Mouse (Mus musculus) kidney, embryonic 14.5 days (tissue): Measurements from ENCODE around the gene Slc2a4. TPM values are rescaled to one million over a fixed set of nuclear protein-coding genes. Genes with fewer than 3 reads are reported as not detected.

Experiments
- ATAC-seq: fragments of 200-750 bp; cut with Nextera tagmentation; 2 replicates; pipeline ENCODE4 v1.8.0; 2017; ENCODE audit warnings: moderate number of reproducible peaks, mild to moderate bottlenecking, moderate TSS enrichment, moderate library complexity; ENCODE audit not compliant: low FRiP score, low TSS enrichment
- H3K27ac ChIP-seq: fragments of 300-500 bp; sonication (generic); 2 replicates; pipeline ENCODE4 v1.5.1; 2014; ENCODE audit warnings: low read depth, mild to moderate bottlenecking, low read length, moderate library complexity, mixed read lengths
- H3K27me3 ChIP-seq: fragments of 300-500 bp; sonication (generic); 2 replicates; pipeline ENCODE4 v1.6.1; 2014; ENCODE audit warnings: mild to moderate bottlenecking, low read length; ENCODE audit not compliant: control insufficient read depth, insufficient read depth
- H3K36me3 ChIP-seq: fragments of 300-500 bp; sonication (generic); 2 replicates; pipeline ENCODE4 v1.6.1; 2014; ENCODE audit warnings: low read length, mixed read lengths; ENCODE audit not compliant: control insufficient read depth, insufficient read depth
- H3K4me1 ChIP-seq: fragments of 300-500 bp; sonication (generic); 2 replicates; pipeline ENCODE4 v1.6.1; 2014; ENCODE audit warnings: low read length, mixed read lengths; ENCODE audit not compliant: control insufficient read depth, insufficient read depth
- H3K4me2 ChIP-seq: fragments of 300-500 bp; sonication (generic); replicated peaks from 2 replicates; pipeline ENCODE4 v1.6.1; 2014; ENCODE audit warnings: low read depth, mild to moderate bottlenecking, low read length
- H3K4me3 ChIP-seq: fragments of 300-500 bp; sonication (generic); 2 replicates; pipeline ENCODE4 v1.5.1; 2014; ENCODE audit warnings: mild to moderate bottlenecking, low read length
- H3K9ac ChIP-seq: fragments of 300-500 bp; sonication (generic); 2 replicates; pipeline ENCODE4 v1.6.1; 2014; ENCODE audit warnings: low read depth, mild to moderate bottlenecking, low read length, moderate library complexity
- H3K9me3 ChIP-seq: fragments of 300-500 bp; sonication (generic); 2 replicates; pipeline ENCODE4 v1.6.1; 2016; ENCODE audit warnings: low read length; ENCODE audit not compliant: control insufficient read depth
- WGBS: fragments of 180-500 bp; shearing (Covaris S2); extraction: QIAGEN DNeasy Blood & Tissue Kit; methylation state at CpG from one replicate; pipeline ENCODE4 v1.1.7; 2014; 5-methylcytosine and 5-hydroxymethylcytosine counted together
- polyA plus RNA-seq: library from polyadenylated mRNA; unstranded; fragments of >200 nt; fragmentation: Nextera tagmentation; extraction: Ambion mirVana; gene quantifications from 2 replicates; pipeline ENCODE4 v1.2.1, GENCODE M21; 2014

Slc2a4 gene
- 11.7 and 14.1 TPM in 2 replicates for polyA plus RNA-seq

- ATAC-seq: peak; percentile 94
- H3K9ac ChIP-seq: peak within 1 kb of the TSS; percentile 65
- no peaks in the 10 kb centered on the region for H3K9me3 ChIP-seq
- WGBS: under 1% methylated on average over 34 of the region's 34 CpGs
- peaks cover 14% of the 10 kb centered on the region for H3K36me3 ChIP-seq
- H3K27ac ChIP-seq: peak within 1 kb of the TSS; percentile 90
- H3K4me3 ChIP-seq: peak within 1 kb of the TSS; percentile 58
- peak within 1 kb of the TSS; percentile 78 for H3K4me2 ChIP-seq
- H3K27me3 ChIP-seq: no peaks in the 10 kb centered on the region
- peaks cover 9% of the 10 kb centered on the region; the same call in 1 of the 2 replicates for H3K4me1 ChIP-seq
These were observed at the start of gene Slc2a4 for GRCm38 (mm10) chr11:69948066-69948762. TSS of gene Slc2a4 (minus strand) at chr11:69948188.

- Histone ChIP-seq H3K4me2 (peak overlapping the region; percentile 49), H3K9me3 (no peaks in the 10 kb centered on the region), H3K4me3 (peak overlapping the region; percentile 99), H3K27ac (peak overlapping the region; percentile 98), H3K4me1 (peaks cover 27% of the 10 kb centered on the region), H3K9ac (peak overlapping the region; percentile 98), H3K27me3 (no peaks in the 10 kb centered on the region), H3K36me3 (peaks cover 48% of the 10 kb centered on the region)
- peak; percentile 75 for ATAC-seq
- WGBS: 2% methylated on average over 28 of the region's 44 CpGs
These were observed 49.1 kb upstream of the Slc2a4 start for GRCm38 (mm10) chr11:69997070-69997509.

- WGBS: 1% methylated on average over 60 of the region's 66 CpGs
- Histone ChIP-seq H3K36me3 (peaks cover 48% of the 10 kb centered on the region), H3K27me3 (no peaks in the 10 kb centered on the region), H3K4me1 (peaks cover 20% of the 10 kb centered on the region), H3K4me3 (peak overlapping the region; percentile 99), H3K27ac (peak overlapping the region; percentile 98), H3K4me2 (peak overlapping the region; percentile 49), H3K9ac (peak overlapping the region; percentile 98), H3K9me3 (no peaks in the 10 kb centered on the region)
- peak; percentile 0; the same call in 1 of the 2 replicates for ATAC-seq
These were observed 48.4 kb upstream of the Slc2a4 start for GRCm38 (mm10) chr11:69996161-69997061.

- Histone ChIP-seq H3K4me2 (peak within 1 kb of the TSS; percentile 49), H3K27ac (peak within 1 kb of the TSS; percentile 98), H3K9me3 (no peaks in the 10 kb centered on the region), H3K4me3 (peak within 1 kb of the TSS; percentile 99), H3K27me3 (no peaks in the 10 kb centered on the region), H3K36me3 (peaks cover 48% of the 10 kb centered on the region), H3K9ac (peak within 1 kb of the TSS; percentile 98), H3K4me1 (peaks cover 17% of the 10 kb centered on the region)
- peak; percentile 82 for ATAC-seq
- WGBS: under 1% methylated on average over 36 of the region's 36 CpGs
These were observed 47.5 kb upstream of the Slc2a4 start, which contains the start of gene Phf23 for GRCm38 (mm10) chr11:69995391-69995960. TSS of gene Phf23 (plus strand) at chr11:69995777.

- Histone ChIP-seq H3K4me3 (peak overlapping the region; percentile 99; the same call in 1 of the 2 replicates), H3K4me2 (peak overlapping the region; percentile 32), H3K27me3 (no peaks in the 10 kb centered on the region), H3K9me3 (no peaks in the 10 kb centered on the region), H3K27ac (no peak overlapping the region; the same call in 1 of the 2 replicates), H3K4me1 (peaks cover 17% of the 10 kb centered on the region), H3K9ac (no peak overlapping the region), H3K36me3 (peaks cover 49% of the 10 kb centered on the region)
- WGBS: 87% methylated on average over 11 of the region's 11 CpGs
- ATAC-seq: no peak
These were observed 46.6 kb upstream of the Slc2a4 start for GRCm38 (mm10) chr11:69994401-69995090.

GRCm38 (mm10) chr11:69992932-69993331 is 44.9 kb upstream of the Slc2a4 start:
- WGBS: 90% methylated on average over 3 of the region's 3 CpGs
- Histone ChIP-seq H3K36me3 (peaks cover 49% of the 10 kb centered on the region), H3K27ac (no peak overlapping the region), H3K9me3 (no peaks in the 10 kb centered on the region), H3K4me1 (peaks cover 15% of the 10 kb centered on the region), H3K27me3 (no peaks in the 10 kb centered on the region), H3K4me3 (peak overlapping the region; percentile 85; the same call in 1 of the 2 replicates), H3K4me2 (no peak overlapping the region; the same call in 1 of the 2 replicates), H3K9ac (0 out of 2 replicates have a peak overlapping the region, but pooled peaks have one; percentile 87)
- ATAC-seq: no peak

- Histone ChIP-seq H3K9me3 (no peaks in the 10 kb centered on the region), H3K4me3 (peak overlapping the region; percentile 85), H3K4me1 (peaks cover 10% of the 10 kb centered on the region), H3K27me3 (no peaks in the 10 kb centered on the region), H3K36me3 (peaks cover 49% of the 10 kb centered on the region), H3K4me2 (peak overlapping the region; percentile 61), H3K27ac (no peak overlapping the region), H3K9ac (peak overlapping the region; percentile 87; the same call in 1 of the 2 replicates)
- ATAC-seq: no peak
- 81% methylated on average over 10 of the region's 10 CpGs for WGBS
These were observed 44.4 kb upstream of the Slc2a4 start for GRCm38 (mm10) chr11:69992396-69992795.

GRCm38 (mm10) chr11:69991711-69992110 is 43.7 kb upstream of the Slc2a4 start:
- H3K4me3 ChIP-seq: peak overlapping the region; percentile 85
- peak overlapping the region; percentile 91 for H3K27ac ChIP-seq
- ATAC-seq: no peak
- H3K4me1 ChIP-seq: peaks cover 9% of the 10 kb centered on the region
- WGBS: 1% methylated on average over 15 of the region's 15 CpGs
- peak overlapping the region; percentile 61 for H3K4me2 ChIP-seq
- H3K9ac ChIP-seq: peak overlapping the region; percentile 87
- H3K9me3 ChIP-seq: no peaks in the 10 kb centered on the region
- no peaks in the 10 kb centered on the region for H3K27me3 ChIP-seq
- H3K36me3 ChIP-seq: peaks cover 56% of the 10 kb centered on the region
